Mouse (Mus musculus) MEL (cell line): ENCODE measurements at regions not wholly inside any gene's neighbourhood (a gene's known extent, or its start where the extent isn't known, plus 50 kb on each side); places are given as distances from the start of the nearest gene placed in this dataset.

Experiments
- CTCF ChIP-seq, 3 experiments: IDR thresholded peaks in 2 of 3; conservative IDR thresholded peaks in 1 of 3; 2 replicates each; pipeline ENCODE4 v1.5.1; 2011 to 2012; ENCODE audit warnings: low read length in 3 of 3, low read depth in 2 of 3, mild to moderate bottlenecking in 2 of 3, improper control_type of control experiment in 1 of 3, inconsistent platforms in 1 of 3, mixed read lengths in 1 of 3, moderate library complexity in 1 of 3; ENCODE audit not compliant: control insufficient read depth in 1 of 3, insufficient read depth in 1 of 3, poor library complexity in 1 of 3, severe bottlenecking in 1 of 3
- MXI1 ChIP-seq: IDR thresholded peaks from 2 replicates; pipeline ENCODE4 v1.6.1; 2011; ENCODE audit warnings: mild to moderate bottlenecking, low read depth, low read length, improper control_type of control experiment
- SMC3 ChIP-seq: IDR thresholded peaks from 2 replicates; pipeline ENCODE4 v1.6.1; 2011; ENCODE audit warnings: low read depth, low read length, improper control_type of control experiment
- TBP ChIP-seq: IDR thresholded peaks from 2 replicates; pipeline ENCODE4 v1.8.0; 2011; ENCODE audit warnings: low read depth, low read length, improper control_type of control experiment
- TCF12 ChIP-seq: IDR thresholded peaks from 2 replicates; pipeline ENCODE4 v1.6.1; 2014; ENCODE audit warnings: low read depth, mild to moderate bottlenecking, inconsistent platforms, low read length, improper control_type of control experiment, moderate library complexity

DNA sequence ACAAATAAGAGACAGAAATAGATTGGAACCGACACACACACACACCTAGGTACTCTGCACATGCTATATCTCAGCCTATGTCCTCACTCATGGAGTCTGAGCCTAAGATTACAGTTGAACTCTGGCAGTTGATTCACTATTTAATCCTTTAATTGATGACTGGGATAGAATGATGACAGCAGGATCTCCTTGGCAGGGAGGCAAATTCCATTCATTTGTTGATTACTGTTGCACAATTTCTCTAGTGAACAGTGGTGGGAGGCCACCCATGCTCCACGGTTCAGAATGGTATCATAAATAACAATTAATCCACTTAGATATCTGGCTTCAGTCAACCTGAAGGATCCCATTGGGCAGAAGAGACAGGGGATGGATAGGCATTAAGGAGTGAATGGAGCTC is 181.3 kb upstream of the Auts2 start:
- TF ChIP-seq MXI1 (no peak), TBP (no peak), SMC3 (no peak), CTCF (IDR thresholded peaks at IDR 0.05 in 2 of 3, conservative IDR thresholded peaks at IDR 0.05 in 1 of 3; ENCODE audit: control insufficient read depth in 1 of 3, insufficient read depth in 1 of 3, low read depth in 2 of 3, low read length in 3 of 3, poor library complexity in 1 of 3, severe bottlenecking in 1 of 3) (no peak), TCF12 (no peak)
